Mouse (Mus musculus): ENCODE data around the gene Hba-a1. TPM values are rescaled to one million over a fixed set of nuclear protein-coding genes. Genes with fewer than 3 reads are reported as not detected.

The Hba-a1 gene
- polyA plus RNA-seq, 1 experiment from 2014 or later = 3,406 TPM

DNA sequence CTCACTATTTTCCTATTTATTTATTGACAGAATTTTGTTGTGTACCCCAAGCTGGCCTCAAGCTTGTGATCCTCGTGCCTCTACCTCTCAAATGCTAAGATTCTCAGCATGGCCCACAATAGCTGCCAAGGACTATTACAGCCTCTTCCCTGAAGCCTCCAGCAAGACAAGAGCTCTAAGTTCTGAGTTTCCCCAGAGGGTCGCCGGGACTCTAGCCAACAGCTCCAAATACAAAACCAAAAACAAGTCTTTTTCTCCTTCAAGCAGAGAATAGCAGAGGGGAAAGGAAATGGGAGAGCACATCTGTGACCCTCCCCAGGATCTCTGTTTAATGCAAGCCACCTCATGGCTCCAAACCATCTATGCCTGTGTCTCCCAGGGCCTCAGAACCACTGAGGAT lies 39.2 kb upstream of the Hba-a1 start:
- H3K27ac ChIP-seq (replicated peaks) = 0 out of 2 replicates have a peak overlapping the region, but pooled peaks have one; percentile 30
- no peaks in the 10 kb centered on the region for H3K27me3 ChIP-seq
- no peak overlapping the region for H3K4me3 ChIP-seq
- no peak overlapping the region for H3K4me2 ChIP-seq (replicated peaks)
- WGBS = 83% methylated on average over 3 of the region's 3 CpGs
- no peaks in the 10 kb centered on the region for H3K9me3 ChIP-seq
- H3K36me3 ChIP-seq = peaks cover 83% of the 10 kb centered on the region
- H3K4me1 ChIP-seq = no peaks in the 10 kb centered on the region
- no peak overlapping the region for H3K9ac ChIP-seq (replicated peaks)
- ATAC-seq (ENCODE audit: low FRiP score, low read depth) = no peak

DNA sequence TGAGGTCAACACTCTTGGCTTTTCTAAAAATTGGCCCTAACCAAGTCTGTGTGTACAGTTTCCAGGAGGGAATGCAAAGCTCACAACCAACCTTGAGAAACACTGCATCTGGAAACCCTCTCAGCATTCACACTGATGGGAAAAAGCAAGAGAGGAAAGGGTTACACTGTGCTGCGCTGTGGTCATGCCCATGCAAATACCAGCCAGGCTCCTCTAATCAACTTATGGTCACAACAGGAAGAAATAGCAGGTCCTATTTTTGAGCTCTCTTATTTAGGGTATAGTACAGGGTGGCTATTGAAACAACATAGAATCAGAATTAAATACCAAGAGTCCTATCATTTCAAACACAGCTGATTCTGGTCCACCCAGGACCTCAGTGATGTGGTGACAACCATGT lies 38.7 kb upstream of the Hba-a1 start:
- WGBS = 91% methylated on average over 1 of the region's 1 CpGs
- H3K9ac ChIP-seq (replicated peaks) = no peak overlapping the region
- peaks cover 84% of the 10 kb centered on the region for H3K36me3 ChIP-seq
- no peak overlapping the region for H3K4me2 ChIP-seq (replicated peaks)
- no peaks in the 10 kb centered on the region for H3K4me1 ChIP-seq
- H3K27ac ChIP-seq (replicated peaks) = 0 out of 2 replicates have a peak overlapping the region, but pooled peaks have one; percentile 30
- H3K9me3 ChIP-seq = no peaks in the 10 kb centered on the region
- no peak for ATAC-seq (ENCODE audit: low FRiP score, low read depth)
- no peaks in the 10 kb centered on the region for H3K27me3 ChIP-seq
- H3K4me3 ChIP-seq = no peak overlapping the region

DNA sequence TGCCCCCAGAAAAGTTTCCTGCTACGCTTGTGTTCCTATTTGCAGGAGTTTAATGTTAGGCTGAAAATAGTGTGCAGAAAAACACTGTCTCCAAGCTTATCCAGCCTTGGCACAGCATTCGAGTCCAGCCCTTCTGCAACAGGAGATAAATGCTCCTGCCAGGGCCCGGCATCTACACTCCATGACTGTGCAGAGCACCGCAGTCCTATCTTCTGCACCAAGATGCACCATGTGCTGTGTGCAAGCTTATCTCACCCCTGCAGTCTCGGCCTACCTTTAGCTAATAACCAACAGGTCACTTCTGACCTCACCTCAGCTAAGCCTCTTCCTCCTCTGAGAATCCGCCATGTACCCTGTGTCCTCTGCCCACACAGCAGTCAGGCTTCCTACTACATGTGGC lies 37.7 kb upstream of the Hba-a1 start:
- Histone ChIP-seq H3K27ac (replicated peaks) (no peak overlapping the region), H3K27me3 (no peaks in the 10 kb centered on the region), H3K4me1 (no peaks in the 10 kb centered on the region), H3K9me3 (no peaks in the 10 kb centered on the region), H3K4me3 (no peak overlapping the region), H3K9ac (replicated peaks) (no peak overlapping the region), H3K4me2 (replicated peaks) (no peak overlapping the region), H3K36me3 (peaks cover 84% of the 10 kb centered on the region)
- ATAC-seq (ENCODE audit: low FRiP score, low read depth) = no peak
- WGBS = 89% methylated on average over 6 of the region's 6 CpGs

DNA sequence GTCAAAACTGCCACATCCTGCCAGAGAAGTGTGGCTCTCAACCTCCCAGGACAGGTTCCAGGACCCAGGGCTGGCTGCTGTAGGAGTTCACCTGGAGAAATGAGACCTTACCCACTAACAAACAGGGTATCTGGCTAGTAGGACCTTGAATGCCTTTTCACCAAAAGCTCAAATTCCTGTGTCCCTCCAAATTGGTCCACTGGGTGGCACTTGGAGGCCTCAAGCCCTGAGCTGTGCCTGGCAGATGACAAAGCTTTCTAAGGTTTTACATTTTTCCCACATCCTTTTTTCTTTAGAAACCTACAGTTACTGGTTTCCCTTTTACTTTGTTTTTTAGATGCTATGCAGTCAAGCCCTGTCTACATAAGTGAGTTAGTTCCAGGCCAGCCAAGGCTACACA lies 36.2 kb upstream of the Hba-a1 start:
- ATAC-seq (ENCODE audit: low FRiP score, low read depth) = no peak
- Histone ChIP-seq H3K9me3 (no peaks in the 10 kb centered on the region), H3K4me1 (no peaks in the 10 kb centered on the region), H3K9ac (replicated peaks) (no peak overlapping the region), H3K4me3 (no peak overlapping the region), H3K36me3 (peaks cover 72% of the 10 kb centered on the region), H3K27me3 (no peaks in the 10 kb centered on the region), H3K4me2 (replicated peaks) (no peak overlapping the region), H3K27ac (replicated peaks) (no peak overlapping the region)

GRCm38 (mm10) chr11:32248350-32248749 lies 35.0 kb upstream of the Hba-a1 start:
- WGBS = 92% methylated on average over 3 of the region's 3 CpGs
- Histone ChIP-seq H3K27me3 (no peaks in the 10 kb centered on the region), H3K4me1 (no peaks in the 10 kb centered on the region), H3K9me3 (no peaks in the 10 kb centered on the region), H3K4me3 (no peak overlapping the region), H3K27ac (replicated peaks) (no peak overlapping the region), H3K36me3 (peaks cover 71% of the 10 kb centered on the region), H3K9ac (replicated peaks) (no peak overlapping the region), H3K4me2 (replicated peaks) (no peak overlapping the region)
- no peak for ATAC-seq (ENCODE audit: low FRiP score, low read depth)

- Histone ChIP-seq H3K27me3 (no peaks in the 10 kb centered on the region), H3K9ac (replicated peaks) (no peak overlapping the region), H3K36me3 (peaks cover 57% of the 10 kb centered on the region), H3K4me1 (no peaks in the 10 kb centered on the region), H3K4me2 (replicated peaks) (no peak overlapping the region), H3K27ac (replicated peaks) (no peak overlapping the region), H3K4me3 (no peak overlapping the region), H3K9me3 (no peaks in the 10 kb centered on the region)
- no peak for ATAC-seq (ENCODE audit: low FRiP score, low read depth)
- WGBS = 88% methylated on average over 8 of the region's 8 CpGs
Observed at GRCm38 (mm10) chr11:32250880-32251763, 32.2 kb upstream of the Hba-a1 start.

- ATAC-seq (ENCODE audit: low FRiP score, low read depth) = no peak
- Histone ChIP-seq H3K4me1 (no peaks in the 10 kb centered on the region), H3K9me3 (no peaks in the 10 kb centered on the region), H3K27me3 (no peaks in the 10 kb centered on the region), H3K27ac (replicated peaks) (no peak overlapping the region), H3K4me2 (replicated peaks) (no peak overlapping the region), H3K9ac (replicated peaks) (no peak overlapping the region), H3K36me3 (peaks cover 39% of the 10 kb centered on the region), H3K4me3 (no peak overlapping the region)
- WGBS = 86% methylated on average over 1 of the region's 1 CpGs
Observed at GRCm38 (mm10) chr11:32253121-32253520, 30.2 kb upstream of the Hba-a1 start.

GRCm38 (mm10) chr11:32256146-32256545 lies 27.2 kb upstream of the Hba-a1 start:
- Histone ChIP-seq H3K27me3 (no peaks in the 10 kb centered on the region), H3K4me1 (no peaks in the 10 kb centered on the region), H3K9me3 (no peaks in the 10 kb centered on the region), H3K27ac (replicated peaks) (no peak overlapping the region), H3K4me3 (no peak overlapping the region), H3K9ac (replicated peaks) (no peak overlapping the region), H3K4me2 (replicated peaks) (no peak overlapping the region), H3K36me3 (peaks cover 33% of the 10 kb centered on the region)
- WGBS = 93% methylated on average over 1 of the region's 1 CpGs
- ATAC-seq (ENCODE audit: low FRiP score, low read depth) = no peak

DNA sequence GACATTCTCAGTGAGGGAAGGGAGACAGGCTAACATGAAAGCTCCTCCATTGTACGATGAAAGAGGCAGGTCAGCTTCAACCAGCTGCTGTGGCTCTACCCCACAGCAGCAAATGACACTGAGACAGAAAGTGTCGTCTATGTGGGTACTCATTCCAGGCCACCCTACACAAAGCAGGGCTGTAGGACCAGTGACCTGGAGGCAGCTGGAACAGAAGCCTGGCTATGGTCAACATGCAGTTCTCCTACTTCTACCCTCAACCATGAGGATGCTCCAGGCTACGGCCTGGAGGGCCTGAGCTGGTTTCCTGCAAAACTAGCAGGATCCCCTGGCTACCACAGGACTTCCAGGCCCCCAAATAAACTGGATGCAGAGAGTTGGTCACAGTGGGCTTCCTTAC lies 26.7 kb upstream of the Hba-a1 start:
- H3K36me3 ChIP-seq = peaks cover 33% of the 10 kb centered on the region
- no peak overlapping the region for H3K27ac ChIP-seq (replicated peaks)
- no peaks in the 10 kb centered on the region for H3K27me3 ChIP-seq
- no peak overlapping the region for H3K4me3 ChIP-seq
- H3K4me2 ChIP-seq (replicated peaks) = no peak overlapping the region
- H3K9ac ChIP-seq (replicated peaks) = no peak overlapping the region
- 88% methylated on average over 3 of the region's 3 CpGs for WGBS
- no peaks in the 10 kb centered on the region for H3K4me1 ChIP-seq
- ATAC-seq (ENCODE audit: low FRiP score, low read depth) = no peak
- no peaks in the 10 kb centered on the region for H3K9me3 ChIP-seq

DNA sequence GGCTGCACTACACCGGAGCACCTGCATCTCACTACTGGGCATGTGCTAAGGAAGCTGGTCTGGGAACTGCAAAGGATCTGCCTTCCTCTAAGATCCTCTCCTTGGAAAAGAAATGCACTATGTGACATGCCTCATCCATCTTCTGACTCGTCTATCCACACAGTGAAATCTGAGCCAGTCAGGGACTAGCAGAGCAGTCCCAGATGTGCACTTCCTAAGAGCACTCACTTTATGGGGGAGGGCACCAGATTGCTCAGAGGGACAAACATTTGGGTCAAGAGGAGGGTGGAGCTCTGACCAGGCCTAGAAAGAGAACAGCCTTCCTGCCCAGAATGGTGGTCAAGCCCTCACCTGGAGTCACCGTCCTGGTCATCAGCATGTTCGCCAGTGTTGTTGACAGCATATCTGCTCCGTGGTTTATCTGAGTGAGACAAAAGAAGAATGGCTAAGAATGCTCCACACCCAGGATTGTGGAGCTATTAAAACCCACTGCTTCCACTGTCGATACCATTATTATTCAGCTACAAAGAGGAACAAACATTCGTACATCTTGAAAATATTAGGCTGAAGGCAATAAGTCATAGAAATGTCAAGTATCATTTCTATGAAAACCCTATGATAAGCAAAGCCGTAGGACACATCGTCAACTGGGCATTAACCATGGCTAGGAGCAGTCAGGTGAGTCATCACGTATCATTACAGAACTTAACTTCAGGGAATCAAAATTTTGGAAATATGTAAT lies 20.5 kb upstream of the Hba-a1 start:
- Histone ChIP-seq H3K27ac (replicated peaks) (no peak overlapping the region), H3K27me3 (no peaks in the 10 kb centered on the region), H3K9ac (replicated peaks) (no peak overlapping the region), H3K4me1 (peaks cover 10% of the 10 kb centered on the region), H3K4me2 (replicated peaks) (no peak overlapping the region), H3K9me3 (no peaks in the 10 kb centered on the region), H3K36me3 (peaks cover 24% of the 10 kb centered on the region), H3K4me3 (no peak overlapping the region)
- WGBS = 93% methylated on average over 10 of the region's 10 CpGs
- ATAC-seq (ENCODE audit: low FRiP score, low read depth) = no peak

DNA sequence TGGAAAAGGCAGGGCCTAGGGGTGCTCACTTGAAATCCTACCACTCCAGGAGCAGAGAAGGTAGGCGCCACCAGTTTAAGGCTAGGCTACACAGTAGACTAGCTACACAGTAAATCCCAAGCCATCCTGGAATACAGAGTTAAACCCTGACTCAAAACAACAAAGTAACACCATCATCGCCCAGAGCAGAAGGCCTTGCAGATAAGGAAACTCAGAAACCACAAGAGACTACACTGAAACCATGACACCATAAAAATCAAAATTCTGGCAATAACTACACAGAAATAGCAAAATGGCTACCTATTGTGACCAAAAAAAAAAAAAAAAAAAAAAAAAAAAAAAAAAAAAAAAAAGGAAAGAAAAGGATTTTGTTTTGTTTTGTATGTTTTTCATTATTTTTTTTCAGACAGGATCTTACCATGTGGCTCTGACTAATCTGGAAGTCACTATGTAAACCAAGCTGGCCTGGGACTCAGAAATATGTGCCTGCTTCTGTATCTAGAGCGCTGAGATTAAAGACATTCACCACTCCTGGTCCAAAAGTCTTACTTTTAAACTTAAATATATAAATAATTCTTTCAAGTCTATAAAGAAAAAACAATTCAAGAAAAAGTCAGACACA lies 18.1 kb upstream of the Hba-a1 start:
- no peak overlapping the region for H3K27ac ChIP-seq (replicated peaks)
- no peaks in the 10 kb centered on the region for H3K9me3 ChIP-seq
- no peak for ATAC-seq (ENCODE audit: low FRiP score, low read depth)
- H3K9ac ChIP-seq (replicated peaks) = no peak overlapping the region
- WGBS = 94% methylated on average over 3 of the region's 3 CpGs
- no peak overlapping the region for H3K4me2 ChIP-seq (replicated peaks)
- H3K4me3 ChIP-seq = no peak overlapping the region
- peaks cover 14% of the 10 kb centered on the region for H3K4me1 ChIP-seq
- H3K36me3 ChIP-seq = peaks cover 21% of the 10 kb centered on the region
- H3K27me3 ChIP-seq = peaks cover 9% of the 10 kb centered on the region; the same call in 1 of the 2 replicates

GRCm38 (mm10) chr11:32266194-32266593 lies 17.1 kb upstream of the Hba-a1 start:
- no peak overlapping the region for H3K27ac ChIP-seq (replicated peaks)
- H3K4me2 ChIP-seq (replicated peaks) = no peak overlapping the region
- no peak overlapping the region for H3K4me3 ChIP-seq

More at GRCm38 (mm10) chr11:32266194-32266593, 17.1 kb upstream of the Hba-a1 start:
- ATAC-seq (ENCODE audit: low FRiP score, low read depth) = no peak
- no peak overlapping the region; the same call in 1 of the 2 replicates for H3K9ac ChIP-seq (replicated peaks)
- H3K4me1 ChIP-seq = peaks cover 14% of the 10 kb centered on the region
- H3K36me3 ChIP-seq = peaks cover 12% of the 10 kb centered on the region; the same call in 1 of the 2 replicates
- H3K27me3 ChIP-seq = peaks cover 10% of the 10 kb centered on the region; the same call in 1 of the 2 replicates
- no peaks in the 10 kb centered on the region for H3K9me3 ChIP-seq
- 95% methylated on average over 6 of the region's 6 CpGs for WGBS
